Mouse (Mus musculus) regulatory T cell (primary cell): ENCODE data around the gene Mtf2.
"Not testable (repeated sequence)": the region's sequence is repeated elsewhere in the genome, so short reads cannot be mapped to it uniquely, and the experiment has no call there.

Experiments used
- in situ Hi-C: fragments of 300-600 bp; cut with MboI, MseI; formaldehyde crosslinking; loops from one replicate; pipeline ENCODE4 v1.15.1; 2025; ENCODE audit warnings: high pct_unique_total_duplicates

The Mtf2 gene

DNA sequence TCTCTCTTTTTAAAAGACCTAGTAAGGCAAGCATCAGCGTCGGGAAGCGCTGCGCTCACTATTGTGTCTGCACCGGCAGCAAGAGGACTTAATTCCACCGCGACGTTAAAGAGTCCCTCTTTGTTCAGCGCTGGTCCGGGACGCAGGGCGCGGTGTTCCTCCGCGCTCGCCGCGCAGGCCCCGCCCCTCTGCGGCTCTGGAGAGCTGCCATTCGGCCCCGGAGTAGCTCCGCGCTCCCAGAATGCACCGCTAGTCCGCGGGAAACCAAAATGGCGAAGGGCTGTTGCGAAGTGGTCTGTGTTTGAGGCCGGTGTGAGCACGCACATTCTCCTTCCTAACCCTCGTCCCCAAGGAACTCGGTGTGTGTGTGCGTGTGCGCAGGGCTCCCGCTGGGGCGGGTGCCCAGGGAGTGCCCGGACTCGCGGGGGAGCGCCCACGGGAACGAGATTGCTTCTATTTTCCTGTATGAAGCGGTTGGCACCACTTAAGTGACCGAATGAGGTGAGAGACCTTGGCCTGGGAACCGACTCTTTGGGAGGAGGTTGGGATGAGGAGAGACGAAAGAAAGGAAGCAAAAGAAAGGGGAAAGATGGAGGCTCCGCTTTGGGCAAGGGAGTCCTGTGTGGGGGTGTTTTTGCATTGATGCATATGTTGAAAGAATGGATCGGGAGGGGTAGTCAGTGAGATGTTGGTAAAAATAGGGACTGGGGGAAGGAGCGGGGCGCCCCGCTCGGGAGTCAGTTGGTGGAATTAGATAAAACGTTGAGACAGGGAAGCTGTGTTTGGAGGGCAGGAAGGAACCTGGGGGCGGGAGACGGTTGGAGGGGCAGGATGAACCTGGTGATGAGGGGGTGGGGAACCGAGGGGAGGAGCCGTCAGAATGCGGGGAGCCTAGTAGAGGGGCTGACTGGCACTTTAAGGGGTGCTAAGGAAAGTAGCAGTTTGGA, at the start of gene Mtf2:
TSS of gene Mtf2 (plus strand) at position 210 of the 947 bp plus-strand sequence.
- in situ Hi-C loops, result no loop called here

DNA sequence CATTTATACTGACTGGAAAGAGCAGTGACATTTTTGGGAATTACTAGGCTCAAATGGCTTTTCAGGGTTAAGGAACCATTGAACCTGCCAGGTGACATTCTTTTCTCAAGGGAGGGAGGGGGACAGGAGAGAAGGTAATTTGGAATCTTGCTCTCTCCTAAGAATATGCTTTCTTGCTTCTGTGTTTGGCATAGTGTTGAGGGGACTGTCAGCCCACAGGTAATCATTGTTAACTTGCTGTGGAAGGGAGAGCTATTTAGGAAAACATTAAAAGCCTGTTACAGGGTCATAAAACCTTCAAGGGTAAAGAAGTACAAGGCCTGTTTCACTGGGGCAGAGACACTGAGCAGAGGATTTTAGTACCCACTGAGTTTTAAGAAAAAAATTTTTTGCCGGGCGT, 48.2 kb upstream of the Mtf2 start:
- in situ Hi-C loops, result no loop called here

DNA sequence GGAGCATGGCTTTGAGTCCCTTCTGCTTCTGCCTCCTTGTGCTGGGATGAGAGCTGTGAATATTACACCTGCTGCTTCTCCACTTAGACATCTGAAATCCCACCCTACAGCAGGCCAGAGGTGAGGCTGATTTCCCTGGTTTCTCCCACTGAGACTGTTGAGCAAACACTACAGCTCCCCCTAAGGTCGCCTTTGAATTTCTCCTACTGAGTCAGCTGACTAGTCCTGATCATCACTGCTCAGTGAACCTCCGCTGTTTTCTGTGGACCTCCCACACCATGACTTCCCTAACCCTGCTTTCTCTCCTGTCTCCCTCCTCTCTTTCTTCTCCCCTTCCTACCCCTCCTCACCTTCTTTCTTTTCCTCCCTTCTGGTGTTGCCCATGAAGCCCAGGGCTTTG, 46.1 kb upstream of the Mtf2 start:
- in situ Hi-C loops, result no loop called here

GRCm38 (mm10) chr5:108021346-108021745, 44.1 kb upstream of the Mtf2 start:
- in situ Hi-C loops, result no loop called here

DNA sequence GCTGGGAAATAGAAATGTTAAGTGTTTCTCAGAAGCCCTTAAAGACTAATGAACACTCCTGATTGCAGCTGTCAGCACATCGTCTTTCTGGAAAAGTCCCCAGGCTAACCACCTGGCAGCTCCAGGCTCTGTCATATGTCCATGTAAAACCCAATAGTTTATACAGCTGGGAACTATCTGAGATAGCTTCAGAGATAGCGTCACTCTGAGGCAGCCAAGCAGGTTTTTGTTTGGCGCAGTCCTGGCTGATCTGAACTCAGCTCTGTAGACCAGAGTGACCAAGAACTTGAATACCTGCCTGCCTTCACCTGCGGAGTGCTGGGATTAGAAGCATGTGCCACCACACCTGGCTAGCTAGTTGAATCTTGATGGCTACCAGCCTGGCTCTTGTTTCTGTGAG, 37.2 kb upstream of the Mtf2 start:
- in situ Hi-C loops, result no loop called here

- in situ Hi-C loops, result not testable (repeated sequence)
Observed at GRCm38 (mm10) chr5:108028797-108029536, 36.5 kb upstream of the Mtf2 start.

DNA sequence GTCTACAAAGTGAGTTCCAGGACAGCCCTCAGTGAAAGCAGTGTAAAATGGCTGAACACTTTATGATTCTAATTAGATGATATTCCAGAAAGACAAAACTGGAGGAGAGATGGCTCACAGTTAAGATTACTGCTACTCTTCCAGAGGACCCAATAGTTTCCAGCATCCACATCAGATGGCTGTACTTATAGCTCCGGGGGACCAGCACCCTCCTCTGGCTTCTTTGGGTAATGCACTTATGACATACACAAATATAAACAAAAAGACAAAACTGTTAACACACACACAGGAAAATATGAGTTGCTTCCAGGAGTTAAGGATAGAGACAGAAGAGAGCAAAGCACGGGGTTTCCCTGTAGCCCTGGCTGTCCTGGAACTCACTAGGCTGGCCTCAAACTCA, 35.5 kb upstream of the Mtf2 start:
- in situ Hi-C loops, result no loop called here

DNA sequence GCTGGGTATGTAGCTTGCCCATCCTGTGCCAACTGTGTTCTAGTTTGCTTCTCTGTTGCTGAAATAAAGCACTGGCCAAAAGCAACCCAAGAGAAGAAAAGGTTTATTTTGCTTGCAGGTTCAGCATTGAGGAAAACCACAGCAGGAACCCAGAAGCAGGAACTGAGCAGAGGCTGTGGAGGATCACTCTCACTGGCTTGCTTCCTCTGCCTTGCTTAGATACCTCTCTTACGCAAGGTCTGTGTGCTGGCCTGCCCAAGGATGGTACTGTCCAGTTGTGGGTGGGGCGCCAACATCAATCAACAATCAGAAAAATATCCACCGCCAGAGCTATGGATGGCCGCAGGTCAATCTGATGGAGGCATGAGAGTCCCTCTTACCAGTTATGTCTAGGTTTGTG, 34.2 kb upstream of the Mtf2 start:
- in situ Hi-C loops, result no loop called here

DNA sequence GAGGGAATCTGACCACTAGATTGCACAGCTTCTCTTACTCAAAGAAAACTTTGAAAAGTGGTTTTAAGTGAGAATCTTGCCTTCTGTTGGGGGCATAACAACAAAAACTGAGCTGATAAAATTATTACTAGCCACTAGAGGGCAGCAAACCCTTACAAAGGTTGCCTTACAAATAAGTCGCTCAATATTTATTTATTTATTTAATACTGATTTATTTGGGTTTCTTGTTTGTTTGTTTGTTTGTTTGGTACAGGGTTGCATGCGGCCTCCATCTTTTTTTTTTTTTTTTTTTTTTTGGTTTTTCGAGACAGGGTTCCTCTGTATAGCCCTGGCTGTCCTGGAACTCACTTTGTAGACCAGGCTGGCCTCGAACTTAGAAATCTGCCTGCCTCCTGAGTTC, 31.3 kb upstream of the Mtf2 start:
- in situ Hi-C loops, result no loop called here

- in situ Hi-C loops, result loop anchor here (5.0 kb wide), 1 partner anchor 137 kb away; no protein-coding TSS in a partner anchor
Observed at GRCm38 (mm10) chr5:108035523-108035922, 30.0 kb upstream of the Mtf2 start.

DNA sequence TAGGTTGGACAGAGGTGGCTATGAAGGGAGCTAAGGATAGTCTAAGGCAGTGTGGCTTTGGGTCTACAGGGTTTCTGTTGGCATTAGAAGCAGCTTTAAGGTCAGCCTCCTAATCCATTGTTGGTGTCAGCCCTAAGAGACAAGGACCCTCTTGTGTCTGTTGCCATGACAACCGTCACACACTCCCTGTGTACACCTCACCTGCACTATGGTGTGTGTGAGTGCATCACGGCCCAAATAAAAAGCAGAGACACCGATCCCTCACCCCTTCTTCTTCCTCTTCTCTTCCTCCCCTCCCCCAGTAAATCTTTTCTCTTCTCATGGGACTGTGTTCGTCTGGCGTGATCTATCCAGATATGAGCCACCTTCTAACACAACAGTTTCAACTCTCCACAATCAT, 23.4 kb upstream of the Mtf2 start:
- in situ Hi-C loops, result no loop called here

- in situ Hi-C loops, result no loop called here
Observed at GRCm38 (mm10) chr5:108043908-108044307, 21.6 kb upstream of the Mtf2 start.

DNA sequence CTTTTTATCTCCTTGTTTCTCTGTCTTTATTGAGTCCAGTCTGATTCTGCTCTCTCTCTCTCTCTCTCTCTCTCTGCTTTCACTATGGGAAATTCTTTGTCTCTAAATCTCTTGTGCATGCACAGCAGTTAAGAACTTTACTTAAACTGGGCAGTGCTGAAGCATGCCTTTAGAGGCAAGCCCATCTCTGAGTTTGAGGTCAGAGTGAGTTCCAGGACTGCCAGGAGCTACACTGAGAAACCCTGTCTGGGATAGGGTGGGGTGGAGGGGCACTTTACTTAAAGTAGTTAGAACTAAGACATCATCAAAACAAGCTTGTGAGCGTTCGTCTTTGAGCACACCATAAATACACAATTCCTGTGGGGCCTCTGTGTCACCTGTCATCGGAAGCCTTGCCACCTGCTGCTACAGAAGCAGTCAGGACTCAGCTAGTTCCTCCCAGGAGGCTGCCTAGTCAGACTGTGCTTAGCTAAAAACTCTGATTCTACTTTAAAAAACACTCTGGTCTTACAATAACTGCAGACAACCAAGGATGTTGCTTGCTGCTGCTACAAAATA, 15.7 kb upstream of the Mtf2 start:
- in situ Hi-C loops, result loop anchor here (5.0 kb wide), 1 partner anchor 208 kb away; no protein-coding TSS in a partner anchor

DNA sequence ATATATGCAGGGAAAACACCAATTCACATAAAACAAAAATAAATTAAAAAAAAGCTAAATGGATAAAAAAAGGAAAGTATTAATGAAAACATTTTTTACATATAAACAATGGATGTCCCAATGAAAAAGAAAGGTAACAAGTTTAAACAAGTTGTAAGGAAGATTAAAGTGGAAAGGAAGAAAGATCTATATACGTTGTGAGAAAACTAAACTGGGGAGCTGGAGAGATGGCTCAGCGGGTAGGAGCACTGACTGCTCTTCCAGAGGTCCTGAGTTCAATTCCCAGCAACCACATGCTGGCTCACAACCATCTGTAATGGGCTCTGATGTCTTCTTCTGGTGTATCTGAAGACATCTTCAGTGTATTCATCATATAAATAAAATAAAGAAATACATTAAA, 14.4 kb upstream of the Mtf2 start:
- in situ Hi-C loops, result no loop called here

DNA sequence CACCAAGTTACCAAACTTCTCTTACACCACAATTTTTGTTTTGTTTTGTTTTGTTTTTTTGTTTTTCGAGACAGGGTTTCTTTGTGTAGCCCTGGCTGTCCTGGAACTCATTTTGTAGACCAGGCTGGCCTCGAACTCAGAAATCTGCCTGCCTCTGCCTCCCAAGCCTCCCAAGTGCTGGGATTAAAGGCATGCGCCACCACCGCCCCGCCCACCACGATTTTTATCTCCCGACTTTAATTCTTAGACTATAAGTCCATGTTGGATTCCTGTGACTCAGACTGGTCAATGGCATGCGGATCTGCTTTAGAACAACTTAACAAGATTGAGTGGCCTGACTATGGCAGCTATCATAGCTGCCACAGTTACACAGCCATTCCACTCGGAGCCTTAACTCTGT, 13.7 kb upstream of the Mtf2 start:
- in situ Hi-C loops, result not testable (repeated sequence)

DNA sequence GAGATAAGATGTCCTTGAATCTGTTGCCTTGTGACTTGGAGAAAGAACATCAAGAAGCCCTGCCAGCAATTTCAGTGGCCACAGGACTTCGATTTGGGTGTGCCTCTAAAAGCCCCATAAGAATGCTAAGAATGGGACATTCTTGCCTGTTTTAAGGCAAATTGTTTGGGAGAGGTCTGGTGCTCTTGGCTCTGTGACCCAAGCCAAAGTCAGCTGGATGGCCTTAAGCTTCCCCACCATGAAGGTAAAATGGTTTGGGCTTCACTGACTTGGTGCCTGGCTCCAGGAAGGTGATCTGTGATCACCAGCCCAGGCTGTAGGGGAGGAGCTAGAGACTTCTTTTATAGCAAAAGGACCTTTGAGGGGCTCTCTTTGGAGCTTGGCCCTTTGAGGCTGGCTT, 13.3 kb upstream of the Mtf2 start:
- in situ Hi-C loops, result no loop called here

GRCm38 (mm10) chr5:108053566-108053965, 11.9 kb upstream of the Mtf2 start:
- in situ Hi-C loops, result no loop called here

- in situ Hi-C loops, result no loop called here
Observed at GRCm38 (mm10) chr5:108060413-108060812, 5.1 kb upstream of the Mtf2 start.

DNA sequence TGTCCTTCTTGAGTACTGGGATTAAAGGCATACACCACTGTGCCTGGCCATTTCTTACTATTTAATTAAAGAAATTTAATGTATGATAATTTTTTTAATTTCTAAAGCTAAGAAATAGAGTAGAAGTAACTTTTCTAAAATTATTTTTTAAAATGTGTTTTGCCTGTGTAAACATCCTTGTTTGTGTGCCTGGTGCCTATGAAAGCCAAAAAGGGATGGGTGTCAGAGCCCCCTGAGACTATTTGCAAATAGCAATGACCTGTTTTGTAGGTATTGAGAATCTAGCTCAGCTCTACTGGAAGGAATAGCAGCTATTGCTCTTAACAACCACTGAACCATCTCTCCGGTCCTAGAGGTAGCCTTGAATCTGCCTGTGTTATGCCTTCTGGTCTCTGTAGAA, 6.8 kb downstream of the Mtf2 start:
- in situ Hi-C loops, result no loop called here

- in situ Hi-C loops, result no loop called here
Observed at GRCm38 (mm10) chr5:108076241-108076640, 10.8 kb downstream of the Mtf2 start.

- in situ Hi-C loops, result no loop called here
Observed at GRCm38 (mm10) chr5:108076833-108077540, 11.5 kb downstream of the Mtf2 start.

- in situ Hi-C loops, result no loop called here
Observed at GRCm38 (mm10) chr5:108079603-108080002, 14.1 kb downstream of the Mtf2 start.
